Mouse (Mus musculus): Measurements from ENCODE around the gene Psmb6. TPM values are rescaled to one million over a fixed set of nuclear protein-coding genes. Genes with fewer than 3 reads are reported as not detected.
"Not testable (repeated sequence)": the region's sequence is repeated elsewhere in the genome, so short reads cannot be mapped to it uniquely, and the experiment has no call there.

Psmb6 gene
- polyA plus RNA-seq, 1 experiment, result 244 TPM

GRCm38 (mm10) chr11:70526211-70526610 is 1.0 kb downstream of the Psmb6 start:
- H3K36me3 ChIP-seq (ENCODE audit: control insufficient read depth, insufficient read depth, low read length, poor library complexity, severe bottlenecking), result peaks cover 21% of the 10 kb centered on the region
- no peaks in the 10 kb centered on the region for H3K4me1 ChIP-seq (ENCODE audit: control insufficient read depth, insufficient read depth, low read length)
- TF ChIP-seq POLR2A (IDR thresholded peaks at IDR 0.05; ENCODE audit: insufficient read depth, low read length) (no peak), CTCF (IDR thresholded peaks at IDR 0.05; ENCODE audit: low read depth, low read length) (no peak), EP300 (IDR thresholded peaks at IDR 0.05; ENCODE audit: insufficient read depth, low read depth, low read length) (no peak)
- peak overlapping the region; percentile 73; the same call in 1 of the 2 replicates for H3K9ac ChIP-seq (ENCODE audit: low read depth, poor library complexity, severe bottlenecking)
- no peaks in the 10 kb centered on the region for H3K27me3 ChIP-seq (ENCODE audit: control insufficient read depth, insufficient read depth, low read length, poor library complexity, severe bottlenecking)
- no peaks in the 10 kb centered on the region for H3K9me3 ChIP-seq (replicated peaks; ENCODE audit: control insufficient read depth, insufficient read depth, low read length, poor library complexity, severe bottlenecking)
- H3K4me3 ChIP-seq (ENCODE audit: low read depth, low read length), result peak overlapping the region; percentile 14; the same call in 1 of the 2 replicates
- H3K27ac ChIP-seq (ENCODE audit: insufficient read depth, low read length), result no peak overlapping the region

- H3K9me3 ChIP-seq (replicated peaks; ENCODE audit: control insufficient read depth, insufficient read depth, low read length, poor library complexity, severe bottlenecking), result no peaks in the 10 kb centered on the region
- no peaks in the 10 kb centered on the region for H3K4me1 ChIP-seq (ENCODE audit: control insufficient read depth, insufficient read depth, low read length)
- TF ChIP-seq EP300 (IDR thresholded peaks at IDR 0.05; ENCODE audit: insufficient read depth, low read depth, low read length) (no peak), POLR2A (IDR thresholded peaks at IDR 0.05; ENCODE audit: insufficient read depth, low read length) (no peak), CTCF (IDR thresholded peaks at IDR 0.05; ENCODE audit: low read depth, low read length) (no peak)
- no peak overlapping the region for H3K9ac ChIP-seq (ENCODE audit: low read depth, poor library complexity, severe bottlenecking)
- H3K27me3 ChIP-seq (ENCODE audit: control insufficient read depth, insufficient read depth, low read length, poor library complexity, severe bottlenecking), result no peaks in the 10 kb centered on the region
- no peak overlapping the region for H3K4me3 ChIP-seq (ENCODE audit: low read depth, low read length)
- no peak overlapping the region for H3K27ac ChIP-seq (ENCODE audit: insufficient read depth, low read length)
- peaks cover 21% of the 10 kb centered on the region for H3K36me3 ChIP-seq (ENCODE audit: control insufficient read depth, insufficient read depth, low read length, poor library complexity, severe bottlenecking)
Measured at GRCm38 (mm10) chr11:70528610-70529009, 3.4 kb downstream of the Psmb6 start.

GRCm38 (mm10) chr11:70531065-70531464 is 5.9 kb downstream of the Psmb6 start:
- not testable (repeated sequence) for H3K27me3 ChIP-seq (ENCODE audit: control insufficient read depth, insufficient read depth, low read length, poor library complexity, severe bottlenecking); H3K27ac ChIP-seq (ENCODE audit: insufficient read depth, low read length); H3K4me1 ChIP-seq (ENCODE audit: control insufficient read depth, insufficient read depth, low read length); H3K9ac ChIP-seq (ENCODE audit: low read depth, poor library complexity, severe bottlenecking); H3K9me3 ChIP-seq (replicated peaks; ENCODE audit: control insufficient read depth, insufficient read depth, low read length, poor library complexity, severe bottlenecking); H3K4me3 ChIP-seq (ENCODE audit: low read depth, low read length)
- H3K36me3 ChIP-seq (ENCODE audit: control insufficient read depth, insufficient read depth, low read length, poor library complexity, severe bottlenecking), result peaks cover 21% of the 10 kb centered on the region

DNA sequence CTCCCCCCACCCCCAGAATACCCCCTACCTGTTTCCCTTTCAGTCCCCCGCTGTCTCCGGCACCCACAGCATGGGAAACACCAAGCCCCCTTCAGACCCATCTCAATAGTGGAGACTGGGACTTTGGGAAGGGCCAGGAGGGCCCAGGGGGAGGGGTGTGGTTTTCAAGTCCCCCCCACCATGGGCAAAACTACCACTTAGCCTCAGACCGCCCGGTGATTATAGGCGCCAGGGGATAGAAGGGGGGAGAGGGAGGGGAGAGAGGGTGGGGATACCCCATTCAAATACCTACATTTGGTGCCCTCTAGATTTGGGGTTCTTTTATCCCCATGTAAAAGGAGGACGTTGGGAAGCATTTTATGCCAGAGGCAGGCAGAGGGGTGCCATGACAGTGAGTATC is 7.7 kb downstream of the Psmb6 start, which contains the start of gene Gm40193:
Gene Gm40193, minus strand, starts transcription at position 101 of the 400 bp plus-strand sequence.
- TF ChIP-seq CTCF (IDR thresholded peaks at IDR 0.05; ENCODE audit: low read depth, low read length) (no peak), POLR2A (IDR thresholded peaks at IDR 0.05; ENCODE audit: insufficient read depth, low read length) (no peak), EP300 (IDR thresholded peaks at IDR 0.05; ENCODE audit: insufficient read depth, low read depth, low read length) (no peak)
- H3K9ac ChIP-seq (ENCODE audit: low read depth, poor library complexity, severe bottlenecking), result no peak within 1 kb of the TSS
- no peaks in the 10 kb centered on the region for H3K4me1 ChIP-seq (ENCODE audit: control insufficient read depth, insufficient read depth, low read length)
- H3K9me3 ChIP-seq (replicated peaks; ENCODE audit: control insufficient read depth, insufficient read depth, low read length, poor library complexity, severe bottlenecking), result no peaks in the 10 kb centered on the region
- no peak within 1 kb of the TSS for H3K27ac ChIP-seq (ENCODE audit: insufficient read depth, low read length)
- peaks cover 7% of the 10 kb centered on the region for H3K36me3 ChIP-seq (ENCODE audit: control insufficient read depth, insufficient read depth, low read length, poor library complexity, severe bottlenecking)
- no peaks in the 10 kb centered on the region for H3K27me3 ChIP-seq (ENCODE audit: control insufficient read depth, insufficient read depth, low read length, poor library complexity, severe bottlenecking)
- no peak within 1 kb of the TSS for H3K4me3 ChIP-seq (ENCODE audit: low read depth, low read length)

GRCm38 (mm10) chr11:70539423-70539822 is 14.3 kb downstream of the Psmb6 start:
- no peaks in the 10 kb centered on the region for H3K9me3 ChIP-seq (replicated peaks; ENCODE audit: control insufficient read depth, insufficient read depth, low read length, poor library complexity, severe bottlenecking)
- TF ChIP-seq POLR2A (IDR thresholded peaks at IDR 0.05; ENCODE audit: insufficient read depth, low read length), result no peak
- no peak for TF ChIP-seq EP300 (IDR thresholded peaks at IDR 0.05; ENCODE audit: insufficient read depth, low read depth, low read length)
- TF ChIP-seq CTCF (IDR thresholded peaks at IDR 0.05; ENCODE audit: low read depth, low read length), result no peak
- no peak overlapping the region for H3K27ac ChIP-seq (ENCODE audit: insufficient read depth, low read length)
- H3K4me3 ChIP-seq (ENCODE audit: low read depth, low read length), result peak overlapping the region; percentile 71
- no peaks in the 10 kb centered on the region for H3K4me1 ChIP-seq (ENCODE audit: control insufficient read depth, insufficient read depth, low read length)
- no peaks in the 10 kb centered on the region for H3K27me3 ChIP-seq (ENCODE audit: control insufficient read depth, insufficient read depth, low read length, poor library complexity, severe bottlenecking)
- H3K36me3 ChIP-seq (ENCODE audit: control insufficient read depth, insufficient read depth, low read length, poor library complexity, severe bottlenecking), result no peaks in the 10 kb centered on the region
- H3K9ac ChIP-seq (ENCODE audit: low read depth, poor library complexity, severe bottlenecking), result peak overlapping the region; percentile 65

GRCm38 (mm10) chr11:70539877-70540587 is 14.9 kb downstream of the Psmb6 start, which contains the start of gene Pld2:
Pld2 (plus strand) TSS chr11:70540064.
- no peaks in the 10 kb centered on the region for H3K9me3 ChIP-seq (replicated peaks; ENCODE audit: control insufficient read depth, insufficient read depth, low read length, poor library complexity, severe bottlenecking)
- no peaks in the 10 kb centered on the region for H3K4me1 ChIP-seq (ENCODE audit: control insufficient read depth, insufficient read depth, low read length)
- TF ChIP-seq CTCF (IDR thresholded peaks at IDR 0.05; ENCODE audit: low read depth, low read length) (peak; percentile 27), EP300 (IDR thresholded peaks at IDR 0.05; ENCODE audit: insufficient read depth, low read depth, low read length) (peak; percentile 39; the same call in 1 of the 2 replicates), POLR2A (IDR thresholded peaks at IDR 0.05; ENCODE audit: insufficient read depth, low read length) (no peak)
- no peaks in the 10 kb centered on the region for H3K27me3 ChIP-seq (ENCODE audit: control insufficient read depth, insufficient read depth, low read length, poor library complexity, severe bottlenecking)
- peak within 1 kb of the TSS; percentile 78 for H3K4me3 ChIP-seq (ENCODE audit: low read depth, low read length)
- no peak within 1 kb of the TSS for H3K27ac ChIP-seq (ENCODE audit: insufficient read depth, low read length)
- no peaks in the 10 kb centered on the region for H3K36me3 ChIP-seq (ENCODE audit: control insufficient read depth, insufficient read depth, low read length, poor library complexity, severe bottlenecking)
- peak within 1 kb of the TSS; percentile 65 for H3K9ac ChIP-seq (ENCODE audit: low read depth, poor library complexity, severe bottlenecking)

Measured in ES-Bruce4 (cell line).